Mouse (Mus musculus) ES-Bruce4 (cell line): ENCODE results near the gene Clybl. TPM values are rescaled to one million over a fixed set of nuclear protein-coding genes. Genes with fewer than 3 reads are reported as not detected.
A peak's percentile ranks its signal among the peaks of the same experiment; 100 is the strongest.

ENCODE experiments used
- H3K27ac ChIP-seq: 2 replicates; pipeline ENCODE4 v1.5.1; 2012; ENCODE audit warnings: low read length, inconsistent platforms; ENCODE audit not compliant: insufficient read depth
- H3K27me3 ChIP-seq: 2 replicates; pipeline ENCODE4 v1.6.1; 2012; ENCODE audit warnings: mild to moderate bottlenecking, low read length, inconsistent platforms; ENCODE audit not compliant: control insufficient read depth, poor library complexity, insufficient read depth, severe bottlenecking
- H3K36me3 ChIP-seq: 2 replicates; pipeline ENCODE4 v1.6.1; 2012; ENCODE audit warnings: inconsistent platforms, mild to moderate bottlenecking, low read length, moderate library complexity; ENCODE audit not compliant: control insufficient read depth, poor library complexity, insufficient read depth, severe bottlenecking
- H3K4me1 ChIP-seq: one replicate; pipeline ENCODE4 v1.8.1; 2011; ENCODE audit warnings: low read length; ENCODE audit not compliant: control insufficient read depth, insufficient read depth
- H3K4me3 ChIP-seq: 2 replicates; pipeline ENCODE4 v1.5.1; 2011; ENCODE audit warnings: low read depth, mild to moderate bottlenecking, low read length
- H3K9ac ChIP-seq: 2 replicates; pipeline ENCODE4 v1.6.1; 2012; ENCODE audit warnings: low read depth, mild to moderate bottlenecking, inconsistent platforms; ENCODE audit not compliant: poor library complexity, severe bottlenecking
- H3K9me3 ChIP-seq: replicated peaks from 2 replicates; pipeline ENCODE4 v1.6.1; 2012; ENCODE audit warnings: mild to moderate bottlenecking, low read length, inconsistent platforms; ENCODE audit not compliant: control insufficient read depth, poor library complexity, insufficient read depth, severe bottlenecking
- CTCF ChIP-seq: IDR thresholded peaks from one replicate; pipeline ENCODE4 v1.8.1; 2011; ENCODE audit warnings: low read depth, low read length
- EP300 ChIP-seq: IDR thresholded peaks from 2 replicates; pipeline ENCODE4 v1.6.1; 2011; ENCODE audit warnings: low read depth, low read length; ENCODE audit not compliant: insufficient read depth
- POLR2A ChIP-seq: IDR thresholded peaks from one replicate; pipeline ENCODE4 v1.8.1; 2011; ENCODE audit warnings: low read length; ENCODE audit not compliant: insufficient read depth
- polyA plus RNA-seq: library from polyadenylated mRNA; stranded (reverse); fragments of >200 nt; gene quantifications from 2 replicates; pipeline ENCODE4 v1.2.4, GENCODE M21; 2011; ENCODE audit warnings: low read depth; ENCODE audit not compliant: missing spikeins, insufficient read depth, insufficient read length

Clybl gene
- polyA plus RNA-seq, 1 experiment = 36.7 TPM

GRCm38 (mm10) chr14:122449601-122450495 is 268.3 kb downstream of the Clybl start:
- H3K4me1 ChIP-seq = no peaks in the 10 kb centered on the region
- H3K4me3 ChIP-seq = peak overlapping the region; percentile 48
- peak overlapping the region; percentile 63 for H3K9ac ChIP-seq
- H3K27ac ChIP-seq = no peak overlapping the region
- TF ChIP-seq POLR2A (no peak), EP300 (no peak), CTCF (no peak)
- H3K27me3 ChIP-seq = 0 out of 2 replicates have a peak, but pooled peaks cover 4% of the 10 kb centered on the region
- no peaks in the 10 kb centered on the region for H3K36me3 ChIP-seq
- no peaks in the 10 kb centered on the region for H3K9me3 ChIP-seq

GRCm38 (mm10) chr14:122450496-122451382 is 269.2 kb downstream of the Clybl start, which contains the start of gene Gm5089:
Gm5089 (minus strand) TSS chr14:122451115.
- Histone ChIP-seq H3K27ac (no peak within 1 kb of the TSS), H3K36me3 (no peaks in the 10 kb centered on the region), H3K27me3 (0 out of 2 replicates have a peak, but pooled peaks cover 4% of the 10 kb centered on the region), H3K9me3 (no peaks in the 10 kb centered on the region), H3K4me3 (peak within 1 kb of the TSS; percentile 48), H3K4me1 (no peaks in the 10 kb centered on the region), H3K9ac (peak within 1 kb of the TSS; percentile 63)
- TF ChIP-seq POLR2A = no peak
- no peak for TF ChIP-seq CTCF
- TF ChIP-seq EP300 = no peak

GRCm38 (mm10) chr14:122451551-122452145 is 270.1 kb downstream of the Clybl start:
- Histone ChIP-seq H3K4me3 (peak overlapping the region; percentile 48), H3K4me1 (no peaks in the 10 kb centered on the region), H3K9ac (no peak overlapping the region), H3K27me3 (0 out of 2 replicates have a peak, but pooled peaks cover 4% of the 10 kb centered on the region), H3K36me3 (no peaks in the 10 kb centered on the region), H3K9me3 (no peaks in the 10 kb centered on the region), H3K27ac (no peak overlapping the region)
- TF ChIP-seq CTCF = no peak
- TF ChIP-seq POLR2A = no peak
- no peak for TF ChIP-seq EP300

Other genes starting within 250 kb of the Clybl start
- gene Gpr183, start 216.5 kb upstream of the Clybl start, polyA plus RNA-seq = not detected in 2 replicates
- gene Timm8a2, start 147.0 kb upstream of the Clybl start, polyA plus RNA-seq = 0.99 TPM in 1 of 2 replicates, not detected in the other
- 79.7 and 85.3 TPM in 2 replicates for gene Tm9sf2, start 74.7 kb upstream of the Clybl start, polyA plus RNA-seq